Mouse (Mus musculus) midbrain, embryonic 14.5 days (tissue): ENCODE measurements around the gene Tcea2. TPM values are rescaled to one million over a fixed set of nuclear protein-coding genes. Genes with fewer than 3 reads are reported as not detected.

ENCODE experiments used
- ATAC-seq: fragments of 200-750 bp; cut with Nextera tagmentation; 2 replicates; pipeline ENCODE4 v1.8.0; 2017; ENCODE audit warnings: moderate number of reproducible peaks, moderate library complexity; ENCODE audit not compliant: low FRiP score, low TSS enrichment
- DNase-seq: peaks from one replicate; pipeline ENCODE4 v3.0.0-alpha.2; 2015
- H3K27ac ChIP-seq: fragments of 300-500 bp; sonication (generic); replicated peaks from 2 replicates; pipeline ENCODE4 v1.5.1; 2014; ENCODE audit warnings: mild to moderate bottlenecking, low read depth, low read length, moderate library complexity
- H3K27me3 ChIP-seq: fragments of 300-500 bp; sonication (generic); 2 replicates; pipeline ENCODE4 v1.6.1; 2014; ENCODE audit warnings: low read length, control low read depth, mixed read lengths; ENCODE audit not compliant: control insufficient read depth, insufficient read depth
- H3K36me3 ChIP-seq: fragments of 300-500 bp; sonication (generic); 2 replicates; pipeline ENCODE4 v1.6.1; 2014; ENCODE audit warnings: low read length, control low read depth; ENCODE audit not compliant: control insufficient read depth, insufficient read depth
- H3K4me1 ChIP-seq: fragments of 300-500 bp; sonication (generic); 2 replicates; pipeline ENCODE4 v1.6.1; 2014; ENCODE audit warnings: mild to moderate bottlenecking, antibody characterized with exemption, low read length, control low read depth; ENCODE audit not compliant: control insufficient read depth, insufficient read depth
- H3K4me2 ChIP-seq: fragments of 300-500 bp; sonication (generic); 2 replicates; pipeline ENCODE4 v1.6.1; 2014; ENCODE audit warnings: mild to moderate bottlenecking, low read length, moderate library complexity
- H3K4me3 ChIP-seq: fragments of 300-500 bp; sonication (generic); replicated peaks from 2 replicates; pipeline ENCODE4 v1.5.1; 2014; ENCODE audit warnings: low read depth, low read length
- H3K9ac ChIP-seq: fragments of 300-500 bp; sonication (generic); replicated peaks from 2 replicates; pipeline ENCODE4 v1.6.1; 2014; ENCODE audit warnings: mild to moderate bottlenecking, low read length, moderate library complexity
- H3K9me3 ChIP-seq: fragments of 300-500 bp; sonication (generic); 2 replicates; pipeline ENCODE4 v1.6.1; 2016; ENCODE audit warnings: low read length, control low read depth, mixed read lengths; ENCODE audit not compliant: control insufficient read depth
- WGBS: fragments of 180-500 bp; shearing (Covaris S2); extraction: QIAGEN DNeasy Blood & Tissue Kit; methylation state at CpG from one replicate; pipeline ENCODE4 v1.1.7; 2014; 5-methylcytosine and 5-hydroxymethylcytosine counted together
- polyA plus RNA-seq: library from polyadenylated mRNA; unstranded; fragments of >200 nt; fragmentation: Nextera tagmentation; extraction: Ambion mirVana; gene quantifications from 2 replicates; pipeline ENCODE4 v1.2.1, GENCODE M21; 2014

Tcea2 gene
- polyA plus RNA-seq, 1 experiment from 2014 or later: 37.4 TPM

DNA sequence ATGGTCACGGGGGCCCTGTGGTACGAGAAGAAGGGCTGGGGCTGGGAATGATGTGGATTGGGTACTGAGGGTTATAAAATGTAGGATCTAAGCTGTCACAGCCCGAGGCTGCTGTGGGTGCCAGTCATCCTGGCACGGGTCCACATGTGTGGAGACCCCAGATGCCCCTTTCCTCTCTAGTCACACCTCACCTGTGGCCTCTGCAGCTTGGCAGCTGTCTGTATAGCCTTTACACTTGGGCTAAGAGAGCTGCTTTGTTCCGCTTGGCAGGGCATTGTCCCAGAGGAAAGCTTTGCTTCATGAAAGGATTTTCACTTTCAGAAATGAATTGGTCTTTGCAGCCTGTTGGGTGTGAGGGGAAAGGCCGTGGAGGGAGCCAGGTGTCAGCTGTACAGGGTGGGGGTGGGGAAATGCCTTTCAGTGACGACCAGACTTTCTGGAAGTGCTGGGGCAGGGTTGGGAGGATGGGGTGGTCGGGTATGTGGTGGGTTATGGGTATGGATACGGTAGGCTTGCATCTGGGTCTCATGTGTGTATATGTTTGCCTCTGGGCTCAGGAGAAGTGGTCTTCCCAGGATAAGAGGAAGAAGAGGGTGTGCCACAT lies 47.7 kb downstream of the Tcea2 start:
- H3K4me3 ChIP-seq: no peak overlapping the region
- 25% methylated on average over 9 of the region's 9 CpGs for WGBS
- peaks cover 3% of the 10 kb centered on the region; the same call in 1 of the 2 replicates for H3K4me1 ChIP-seq
- DNase-seq: peak; percentile 31
- H3K9me3 ChIP-seq: no peaks in the 10 kb centered on the region
- no peak overlapping the region for H3K9ac ChIP-seq
- H3K27me3 ChIP-seq: no peaks in the 10 kb centered on the region
- H3K4me2 ChIP-seq: no peak overlapping the region
- peaks cover 21% of the 10 kb centered on the region for H3K36me3 ChIP-seq
- peak; percentile 46; the same call in 1 of the 2 replicates for ATAC-seq
- H3K27ac ChIP-seq: no peak overlapping the region

DNA sequence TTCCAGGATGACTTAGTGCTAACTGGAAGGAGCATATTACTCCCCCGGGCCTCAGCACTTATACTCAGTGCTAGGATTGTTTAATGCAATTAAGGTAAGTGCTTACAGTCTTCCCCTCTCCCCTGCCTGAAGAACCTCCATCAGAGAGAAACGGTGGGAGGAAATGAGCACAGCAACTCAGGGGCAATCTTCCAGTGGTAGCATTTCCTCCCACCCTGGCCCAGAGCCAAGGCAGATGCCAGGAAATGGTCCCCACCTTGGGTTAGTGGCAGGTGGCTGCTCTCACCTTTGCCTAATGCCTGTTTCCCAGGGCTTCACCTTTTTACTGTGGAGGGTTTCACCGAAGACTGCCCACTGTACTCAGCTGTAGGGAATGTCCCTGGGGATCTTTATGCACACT lies 49.9 kb downstream of the Tcea2 start:
- Histone ChIP-seq H3K36me3 (peaks cover 18% of the 10 kb centered on the region), H3K27me3 (no peaks in the 10 kb centered on the region), H3K4me1 (peaks cover 3% of the 10 kb centered on the region; the same call in 1 of the 2 replicates), H3K4me3 (no peak overlapping the region), H3K9ac (no peak overlapping the region), H3K9me3 (no peaks in the 10 kb centered on the region), H3K4me2 (no peak overlapping the region), H3K27ac (no peak overlapping the region)
- WGBS: 70% methylated on average over 3 of the region's 3 CpGs
- DNase-seq (no peak), ATAC-seq (no peak)

Other genes starting within 250 kb of the Tcea2 start
- 18.8 and 22.2 TPM in 2 replicates for gene Zbtb46, start 220.9 kb upstream of the Tcea2 start, polyA plus RNA-seq
- gene Abhd16b, start 187.1 kb upstream of the Tcea2 start, polyA plus RNA-seq: 0.12 TPM in 1 of 2 replicates, not detected in the other
- 102 and 112 TPM in 2 replicates for gene Tpd52l2, start 183.2 kb upstream of the Tcea2 start, polyA plus RNA-seq
- 189 and 233 TPM in 2 replicates for gene Dnajc5, start 159.8 kb upstream of the Tcea2 start, polyA plus RNA-seq
- gene Uckl1, start 95.4 kb upstream of the Tcea2 start, polyA plus RNA-seq: 61.0 and 65.6 TPM in 2 replicates
- gene Prpf6, start 88.4 kb upstream of the Tcea2 start, polyA plus RNA-seq: 59.9 and 65.8 TPM in 2 replicates
- 72.6 and 75.3 TPM in 2 replicates for gene Zfp512b, start 87.5 kb upstream of the Tcea2 start, polyA plus RNA-seq
- 215 and 245 TPM in 2 replicates for gene Samd10, start 81.1 kb upstream of the Tcea2 start, polyA plus RNA-seq
- gene Gm29797, start 23.3 kb upstream of the Tcea2 start, polyA plus RNA-seq: not detected in 2 replicates
- gene Sox18, start 8.7 kb upstream of the Tcea2 start, polyA plus RNA-seq: 10.6 and 16.3 TPM in 2 replicates
- 57.0 and 72.9 TPM in 2 replicates for gene Rgs19, start 13.7 kb downstream of the Tcea2 start, polyA plus RNA-seq
- gene Lkaaear1, start 18.1 kb downstream of the Tcea2 start, polyA plus RNA-seq: not detected in 2 replicates
- gene Oprl1, start 34.7 kb downstream of the Tcea2 start, polyA plus RNA-seq: 105 and 110 TPM in 2 replicates
- 21.2 and 31.3 TPM in 2 replicates for gene Myt1, start 83.0 kb downstream of the Tcea2 start, polyA plus RNA-seq
- gene Pcmtd2, start 157.5 kb downstream of the Tcea2 start, polyA plus RNA-seq: 24.7 and 36.2 TPM in 2 replicates
- 84.6 and 94.9 TPM in 2 replicates for gene Polr3k, start 184.0 kb downstream of the Tcea2 start, polyA plus RNA-seq